Mouse (Mus musculus): ENCODE results near the gene Slc23a2.

DNA sequence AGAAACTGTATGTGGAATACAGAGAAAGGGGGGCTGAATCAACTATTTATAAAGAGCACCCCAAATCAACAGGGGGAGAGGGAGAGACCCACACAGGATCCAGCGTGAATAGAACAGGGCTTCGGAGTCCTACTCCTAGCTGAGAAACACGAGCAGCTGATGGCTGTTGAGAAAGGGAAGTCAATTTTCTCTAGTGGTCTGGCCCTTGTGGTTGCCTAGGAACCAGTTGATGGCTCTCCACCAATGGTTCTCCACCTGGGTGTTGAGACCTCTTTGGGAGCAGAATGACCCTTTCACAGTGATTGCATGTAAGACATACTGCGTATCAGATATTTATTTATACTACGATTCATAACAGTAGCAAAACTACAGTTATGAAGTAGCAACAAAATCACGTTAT lies 49.1 kb downstream of the Slc23a2 start:
- no peak for TF ChIP-seq EP300 (optimal IDR thresholded peaks at IDR 0.05)
- TF ChIP-seq CTCF (IDR thresholded peaks at IDR 0.05; ENCODE audit: low read depth), result no peak

Measured in stomach, postnatal 0 days (tissue).